Mouse (Mus musculus): ENCODE results near the gene Pter.
A peak's percentile ranks its signal among the peaks of the same experiment; 100 is the strongest.

The Pter gene

GRCm38 (mm10) chr2:12923804-12924591 is at the start of gene Pter:
Pter (plus strand) TSS chr2:12924041.
- DNase-seq (ENCODE audit: low read depth), result peak; percentile 79

- no peak for DNase-seq (ENCODE audit: low read depth)
These were observed 49.6 kb upstream of the Pter start for GRCm38 (mm10) chr2:12874232-12874631.

GRCm38 (mm10) chr2:12879492-12879891 is 44.3 kb upstream of the Pter start:
- no peak for DNase-seq (ENCODE audit: low read depth)

GRCm38 (mm10) chr2:12881009-12881408 is 42.8 kb upstream of the Pter start:
- DNase-seq (ENCODE audit: low read depth), result no peak

- DNase-seq (ENCODE audit: low read depth), result no peak
These were observed 40.4 kb upstream of the Pter start for GRCm38 (mm10) chr2:12883276-12883914.

- no peak for DNase-seq (ENCODE audit: low read depth)
These were observed 36.8 kb upstream of the Pter start for GRCm38 (mm10) chr2:12887015-12887414.

- no peak for DNase-seq (ENCODE audit: low read depth)
These were observed 18.1 kb upstream of the Pter start for GRCm38 (mm10) chr2:12905786-12906185.

GRCm38 (mm10) chr2:12925643-12926042 is 1.8 kb downstream of the Pter start:
- no peak for DNase-seq (ENCODE audit: low read depth)

GRCm38 (mm10) chr2:12930338-12930737 is 6.5 kb downstream of the Pter start:
- no peak for DNase-seq (ENCODE audit: low read depth)

- DNase-seq (ENCODE audit: low read depth), result no peak
These were observed 10.1 kb downstream of the Pter start for GRCm38 (mm10) chr2:12933905-12934304.

GRCm38 (mm10) chr2:12935286-12935685 is 11.4 kb downstream of the Pter start:
- DNase-seq (ENCODE audit: low read depth), result no peak

GRCm38 (mm10) chr2:12937461-12938217 is 13.8 kb downstream of the Pter start:
- no peak for DNase-seq (ENCODE audit: low read depth)

- DNase-seq (ENCODE audit: low read depth), result no peak
These were observed 14.8 kb downstream of the Pter start for GRCm38 (mm10) chr2:12938641-12939040.

GRCm38 (mm10) chr2:12956703-12957424 is 33.0 kb downstream of the Pter start:
- DNase-seq (ENCODE audit: low read depth), result no peak

GRCm38 (mm10) chr2:12970049-12970724 is 46.3 kb downstream of the Pter start:
- no peak for DNase-seq (ENCODE audit: low read depth)

GRCm38 (mm10) chr2:12973752-12974151 is 49.9 kb downstream of the Pter start:
- DNase-seq (ENCODE audit: low read depth), result no peak

GRCm38 (mm10) chr2:12977367-12977766 is 53.5 kb downstream of the Pter start:
- DNase-seq (ENCODE audit: low read depth), result no peak

GRCm38 (mm10) chr2:12978771-12979170 is 54.9 kb downstream of the Pter start:
- no peak for DNase-seq (ENCODE audit: low read depth)

GRCm38 (mm10) chr2:12984901-12985732 is 61.3 kb downstream of the Pter start:
- DNase-seq (ENCODE audit: low read depth), result no peak

GRCm38 (mm10) chr2:13000026-13000425 is 76.2 kb downstream of the Pter start:
- DNase-seq (ENCODE audit: low read depth), result no peak

- DNase-seq (ENCODE audit: low read depth), result no peak
These were observed 84.6 kb downstream of the Pter start for GRCm38 (mm10) chr2:13008433-13008832.

All from naive thymus-derived CD4-positive, alpha-beta T cell, adult 2 months (primary cell).